Comparison of ENCODE assay signal across 8 mouse cellular contexts in genomic region chr3:105959585-105959984, GRCm38 (mm10). TPM values are rescaled to one million over a fixed set of nuclear protein-coding genes. Genes with fewer than 3 reads are reported as not detected.
DNase-seq lines count a peak whose midpoint lies in the region; ATAC-seq lines count a peak whose summit lies in the region.

No protein-coding gene starts in this region.

- no peak for DNase-seq in lung, postnatal 25 days (ENCODE audit: low spot score)
- peak; percentile 52 for DNase-seq in embryo, embryonic 10.5 days (ENCODE audit: low spot score)
- DNase-seq in midbrain, embryonic 14.5 days: peak; percentile 61
- DNase-seq in T-cell, adult 2 months (ENCODE audit: low spot score): no peak
- no peak for DNase-seq in Muller cell, postnatal 12 days (ENCODE audit: inconsistent ontology term)
- no peak for DNase-seq in ovary, postnatal 36 days (ENCODE audit: low spot score)

- no peaks in the 10 kb centered on the region for H3K9me3 ChIP-seq in lung, embryonic 15.5 days
- H3K9me3 ChIP-seq in hindbrain, embryonic 16.5 days (ENCODE audit: control insufficient read depth, low read length): no peaks in the 10 kb centered on the region
- no peaks in the 10 kb centered on the region for H3K9me3 ChIP-seq in midbrain, embryonic 14.5 days (ENCODE audit: control insufficient read depth, low read length)

- peak overlapping the region; percentile 38 for H3K27ac ChIP-seq in lung, embryonic 15.5 days
- H3K27ac ChIP-seq in hindbrain, embryonic 16.5 days (ENCODE audit: low read depth, low read length): peak overlapping the region; percentile 86
- H3K27ac ChIP-seq in midbrain, embryonic 14.5 days (replicated peaks; ENCODE audit: low read depth, low read length): peak overlapping the region; percentile 80

- H3K4me3 ChIP-seq in lung, embryonic 15.5 days: peak overlapping the region; percentile 82
- H3K4me3 ChIP-seq in hindbrain, embryonic 16.5 days (ENCODE audit: low read length): peak overlapping the region; percentile 94
- peak overlapping the region; percentile 93 for H3K4me3 ChIP-seq in midbrain, embryonic 14.5 days (replicated peaks; ENCODE audit: low read depth, low read length)

- peak; percentile 66 for ATAC-seq in lung, embryonic 15.5 days (ENCODE audit: borderline replicate concordance, extremely low read depth, low FRiP score, low TSS enrichment)
- peak; percentile 82 for ATAC-seq in hindbrain, embryonic 16.5 days
- peak; percentile 76 for ATAC-seq in midbrain, embryonic 14.5 days (ENCODE audit: low FRiP score, low TSS enrichment)

- H3K9ac ChIP-seq in lung, embryonic 15.5 days: peak overlapping the region; percentile 93
- peak overlapping the region; percentile 94 for H3K9ac ChIP-seq in hindbrain, embryonic 16.5 days (ENCODE audit: low read depth, low read length)
- peak overlapping the region; percentile 94 for H3K9ac ChIP-seq in midbrain, embryonic 14.5 days (replicated peaks; ENCODE audit: low read length)

- H3K4me1 ChIP-seq in lung, embryonic 15.5 days: peaks cover 24% of the 10 kb centered on the region
- H3K4me1 ChIP-seq in hindbrain, embryonic 16.5 days (ENCODE audit: control insufficient read depth, insufficient read depth, low read depth, low read length): peaks cover 26% of the 10 kb centered on the region
- H3K4me1 ChIP-seq in midbrain, embryonic 14.5 days (ENCODE audit: control insufficient read depth, insufficient read depth, low read length): peaks cover 19% of the 10 kb centered on the region

- peak overlapping the region; percentile 72 for H3K4me2 ChIP-seq in lung, embryonic 15.5 days
- peak overlapping the region; percentile 93 for H3K4me2 ChIP-seq in hindbrain, embryonic 16.5 days (ENCODE audit: low read length)
- peak overlapping the region; percentile 79 for H3K4me2 ChIP-seq in midbrain, embryonic 14.5 days (ENCODE audit: low read length)

- under 1% methylated on average over 26 of the region's 26 CpGs for WGBS in lung, embryonic 15.5 days
- WGBS in hindbrain, embryonic 16.5 days: under 1% methylated on average over 26 of the region's 26 CpGs
- under 1% methylated on average over 26 of the region's 26 CpGs for WGBS in midbrain, embryonic 14.5 days

- peaks cover 47% of the 10 kb centered on the region for H3K36me3 ChIP-seq in lung, embryonic 15.5 days
- H3K36me3 ChIP-seq in hindbrain, embryonic 16.5 days (ENCODE audit: control insufficient read depth, insufficient read depth, low read length): peaks cover 30% of the 10 kb centered on the region
- peaks cover 45% of the 10 kb centered on the region for H3K36me3 ChIP-seq in midbrain, embryonic 14.5 days (ENCODE audit: control insufficient read depth, insufficient read depth, low read length)

- H3K27me3 ChIP-seq in lung, embryonic 15.5 days: no peaks in the 10 kb centered on the region
- no peaks in the 10 kb centered on the region for H3K27me3 ChIP-seq in hindbrain, embryonic 16.5 days (replicated peaks; ENCODE audit: control insufficient read depth, insufficient read depth, low read length)
- no peaks in the 10 kb centered on the region for H3K27me3 ChIP-seq in midbrain, embryonic 14.5 days (ENCODE audit: control insufficient read depth, insufficient read depth, low read length)

RNA-seq across cellular contexts. Expression of gene Atp5f1, which starts 0.3 kb away (rescaled TPM):
- 463 and 467 TPM in 2 replicates for polyA plus RNA-seq in lung, embryonic 15.5 days (2015; fragmentation: Nextera tagmentation; extraction: Ambion mirVana)
- polyA plus RNA-seq in hindbrain, embryonic 16.5 days (2015; fragmentation: Nextera tagmentation; extraction: Ambion mirVana): 537 and 609 TPM in 2 replicates
- 564 and 595 TPM in 2 replicates for polyA plus RNA-seq in midbrain, embryonic 14.5 days (2014; fragmentation: Nextera tagmentation; extraction: Ambion mirVana)

RNA-seq across cellular contexts. Expression of gene Wdr77, which starts 0.4 kb away (rescaled TPM):
- polyA plus RNA-seq in lung, embryonic 15.5 days (2015; fragmentation: Nextera tagmentation; extraction: Ambion mirVana): 127 and 133 TPM in 2 replicates
- polyA plus RNA-seq in hindbrain, embryonic 16.5 days (2015; fragmentation: Nextera tagmentation; extraction: Ambion mirVana): 85.1 and 87.3 TPM in 2 replicates
- polyA plus RNA-seq in midbrain, embryonic 14.5 days (2014; fragmentation: Nextera tagmentation; extraction: Ambion mirVana): 86.4 and 94.8 TPM in 2 replicates

RNA-seq across cellular contexts. Expression of gene Ovgp1, which starts 13.9 kb away (rescaled TPM):
- 1.3 and 1.7 TPM in 2 replicates for polyA plus RNA-seq in lung, embryonic 15.5 days (2015; fragmentation: Nextera tagmentation; extraction: Ambion mirVana)
- polyA plus RNA-seq in hindbrain, embryonic 16.5 days (2015; fragmentation: Nextera tagmentation; extraction: Ambion mirVana): 3.2 and 3.4 TPM in 2 replicates
- 4.8 and 6.2 TPM in 2 replicates for polyA plus RNA-seq in midbrain, embryonic 14.5 days (2014; fragmentation: Nextera tagmentation; extraction: Ambion mirVana)

RNA-seq across cellular contexts. Expression of gene I830077J02Rik, which starts 27.1 kb away (rescaled TPM):
- 0.82 and 0.93 TPM in 2 replicates for polyA plus RNA-seq in lung, embryonic 15.5 days (2015; fragmentation: Nextera tagmentation; extraction: Ambion mirVana)
- 0.19 and 0.40 TPM in 2 replicates for polyA plus RNA-seq in hindbrain, embryonic 16.5 days (2015; fragmentation: Nextera tagmentation; extraction: Ambion mirVana)
- polyA plus RNA-seq in midbrain, embryonic 14.5 days (2014; fragmentation: Nextera tagmentation; extraction: Ambion mirVana): 0.11 and 0.45 TPM in 2 replicates

RNA-seq across cellular contexts. Expression of gene Pifo, which starts 54.9 kb away (rescaled TPM):
- 5.1 and 5.5 TPM in 2 replicates for polyA plus RNA-seq in lung, embryonic 15.5 days (2015; fragmentation: Nextera tagmentation; extraction: Ambion mirVana)
- polyA plus RNA-seq in hindbrain, embryonic 16.5 days (2015; fragmentation: Nextera tagmentation; extraction: Ambion mirVana): 8.8 and 10.0 TPM in 2 replicates
- polyA plus RNA-seq in midbrain, embryonic 14.5 days (2014; fragmentation: Nextera tagmentation; extraction: Ambion mirVana): 3.0 and 5.2 TPM in 2 replicates

Comparison
In these comparisons a context has a peak if more than half of its experiments do, and no peak if none do; other contexts are left out.
1. DNase-seq: peak in embryo, embryonic 10.5 days (single experiment) and midbrain, embryonic 14.5 days (single experiment); none in lung, postnatal 25 days (single experiment), T-cell, adult 2 months (single experiment), Muller cell, postnatal 12 days (single experiment) and ovary, postnatal 36 days (single experiment).
2. Peak in every context shown above with its lines, with median percentiles within 50 percentile points of each other: ATAC-seq, H3K27ac ChIP-seq, H3K4me2 ChIP-seq, H3K4me3 ChIP-seq and H3K9ac ChIP-seq.